Mouse (Mus musculus): ENCODE measurements at regions not wholly inside any gene's neighbourhood (a gene's known extent, or its start where the extent isn't known, plus 50 kb on each side); places are given as distances from the start of the nearest gene placed in this dataset.
A peak's percentile ranks its signal among the peaks of the same experiment; 100 is the strongest.

DNA sequence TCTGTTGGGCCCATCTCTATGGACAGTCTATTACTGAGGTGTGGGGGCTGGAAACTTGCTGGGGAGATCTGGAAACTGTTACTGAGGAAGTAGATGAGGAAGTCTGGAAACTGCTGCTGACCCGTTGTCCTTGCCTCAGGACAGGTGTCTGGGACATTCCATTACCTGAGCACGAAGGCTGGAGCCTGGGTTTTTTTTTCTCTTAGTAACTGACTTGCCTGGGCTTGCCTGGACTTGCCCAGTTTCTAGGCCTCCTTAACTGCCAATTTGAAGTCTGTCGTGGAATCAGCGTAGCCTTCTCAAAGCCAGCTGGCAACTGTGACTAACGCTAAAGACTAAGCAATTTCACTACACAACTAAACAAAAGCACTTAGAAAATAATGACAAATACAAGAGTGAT is 250.7 kb downstream of the Kctd12 start:
- Histone ChIP-seq H3K9me3 (ENCODE audit: control insufficient read depth, low read length) (peaks cover 2% of the 10 kb centered on the region; the same call in 1 of the 2 replicates), H3K36me3 (ENCODE audit: control insufficient read depth, insufficient read depth, low read length) (no peaks in the 10 kb centered on the region), H3K4me2 (ENCODE audit: low read depth, low read length) (no peak overlapping the region), H3K4me1 (ENCODE audit: control insufficient read depth, insufficient read depth, low read length) (no peaks in the 10 kb centered on the region), H3K4me3 (ENCODE audit: low read depth, low read length) (no peak overlapping the region), H3K27me3 (replicated peaks; ENCODE audit: control insufficient read depth, insufficient read depth, low read length) (no peaks in the 10 kb centered on the region), H3K9ac (ENCODE audit: low read depth, low read length) (no peak overlapping the region), H3K27ac (replicated peaks; ENCODE audit: low read depth, low read length) (no peak overlapping the region)
- no peak for ATAC-seq (ENCODE audit: low read depth)
- 42% methylated on average over 5 of the region's 5 CpGs for WGBS
- no peak for DNase-seq (ENCODE audit: low spot score)

DNA sequence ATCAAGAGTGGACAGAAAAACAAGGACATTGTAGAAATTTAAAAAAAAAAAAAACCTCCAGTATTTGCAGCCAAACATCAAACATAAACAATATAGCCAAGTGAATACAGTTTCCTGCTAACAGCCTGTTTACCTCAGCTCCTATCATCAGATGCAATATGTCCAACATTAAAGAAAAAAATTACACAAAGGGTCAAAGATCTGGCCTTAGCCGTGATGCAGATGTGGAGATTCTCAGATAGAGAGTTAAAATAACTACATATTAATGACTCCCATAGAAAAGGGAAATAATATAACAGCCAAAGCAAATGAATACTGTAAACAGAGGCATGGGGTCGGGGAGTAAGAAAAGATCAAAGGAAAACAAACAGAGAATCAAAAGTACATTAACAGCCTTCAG is 259.8 kb downstream of the Kctd12 start:
- no peak for ATAC-seq (ENCODE audit: low read depth)
- H3K9me3 ChIP-seq (ENCODE audit: control insufficient read depth, low read length), result no peaks in the 10 kb centered on the region
- 42% methylated on average over 2 of the region's 2 CpGs for WGBS
- no peak overlapping the region for H3K4me3 ChIP-seq (ENCODE audit: low read depth, low read length)
- DNase-seq (ENCODE audit: low spot score), result no peak
- no peaks in the 10 kb centered on the region for H3K36me3 ChIP-seq (ENCODE audit: control insufficient read depth, insufficient read depth, low read length)
- H3K9ac ChIP-seq (ENCODE audit: low read depth, low read length), result no peak overlapping the region
- H3K27me3 ChIP-seq (replicated peaks; ENCODE audit: control insufficient read depth, insufficient read depth, low read length), result no peaks in the 10 kb centered on the region
- no peak overlapping the region for H3K4me2 ChIP-seq (ENCODE audit: low read depth, low read length)
- 0 out of 2 replicates have a peak, but pooled peaks cover 4% of the 10 kb centered on the region for H3K4me1 ChIP-seq (ENCODE audit: control insufficient read depth, insufficient read depth, low read length)
- H3K27ac ChIP-seq (replicated peaks; ENCODE audit: low read depth, low read length), result no peak overlapping the region

DNA sequence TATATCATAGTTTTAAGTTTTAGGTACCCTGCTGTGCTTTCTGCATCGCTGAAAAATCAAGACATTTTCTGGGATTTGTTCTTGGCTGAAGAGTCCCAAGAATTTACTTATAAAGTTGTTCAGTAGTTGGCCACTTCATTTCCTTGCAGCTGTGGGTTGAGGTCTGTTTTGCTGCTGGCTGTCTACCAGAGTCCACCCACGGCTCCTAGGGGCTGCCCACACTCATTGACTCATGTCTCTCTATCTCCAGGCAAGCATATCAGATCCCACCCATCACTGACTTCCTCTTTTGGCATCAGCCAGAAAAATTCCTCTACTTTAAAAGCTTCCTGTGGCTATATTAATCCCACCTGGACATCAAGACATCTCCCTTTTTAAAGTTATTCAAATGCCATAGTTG is 263.9 kb downstream of the Kctd12 start:
- DNase-seq (ENCODE audit: low spot score) (peak; percentile 56), ATAC-seq (ENCODE audit: low read depth) (no peak)
- Histone ChIP-seq H3K27me3 (replicated peaks; ENCODE audit: control insufficient read depth, insufficient read depth, low read length) (no peaks in the 10 kb centered on the region), H3K9ac (ENCODE audit: low read depth, low read length) (no peak overlapping the region), H3K4me1 (ENCODE audit: control insufficient read depth, insufficient read depth, low read length) (0 out of 2 replicates have a peak, but pooled peaks cover 4% of the 10 kb centered on the region), H3K4me2 (ENCODE audit: low read depth, low read length) (no peak overlapping the region), H3K4me3 (ENCODE audit: low read depth, low read length) (no peak overlapping the region), H3K27ac (replicated peaks; ENCODE audit: low read depth, low read length) (no peak overlapping the region), H3K9me3 (ENCODE audit: control insufficient read depth, low read length) (no peaks in the 10 kb centered on the region), H3K36me3 (ENCODE audit: control insufficient read depth, insufficient read depth, low read length) (no peaks in the 10 kb centered on the region)
- WGBS, result 53% methylated on average over 2 of the region's 2 CpGs

DNA sequence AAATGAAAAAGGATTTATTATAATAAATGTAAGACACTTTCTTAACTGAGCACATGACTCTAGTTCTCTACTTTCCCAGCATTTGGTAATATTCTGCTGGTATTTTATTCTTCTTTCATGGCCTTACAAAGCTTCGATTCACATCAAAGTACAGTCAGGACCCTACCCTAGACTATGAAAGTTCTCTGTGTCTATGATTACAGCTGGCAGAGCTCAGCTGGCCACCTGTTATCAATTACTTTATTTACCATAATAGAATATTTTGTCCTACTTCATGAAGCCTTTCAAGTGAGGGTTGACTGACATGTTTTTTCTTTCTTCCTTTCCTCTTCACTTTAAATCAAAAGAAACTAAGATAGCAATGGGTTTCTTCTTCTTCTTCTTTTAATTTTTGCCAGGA is 269.8 kb downstream of the Kctd12 start:
- 26% methylated on average over 1 of the region's 1 CpGs for WGBS
- Histone ChIP-seq H3K36me3 (ENCODE audit: control insufficient read depth, insufficient read depth, low read length) (no peaks in the 10 kb centered on the region), H3K4me3 (ENCODE audit: low read depth, low read length) (no peak overlapping the region), H3K4me1 (ENCODE audit: control insufficient read depth, insufficient read depth, low read length) (no peaks in the 10 kb centered on the region; the same call in 1 of the 2 replicates), H3K9ac (ENCODE audit: low read depth, low read length) (no peak overlapping the region), H3K27me3 (replicated peaks; ENCODE audit: control insufficient read depth, insufficient read depth, low read length) (no peaks in the 10 kb centered on the region), H3K27ac (replicated peaks; ENCODE audit: low read depth, low read length) (no peak overlapping the region), H3K9me3 (ENCODE audit: control insufficient read depth, low read length) (no peaks in the 10 kb centered on the region), H3K4me2 (ENCODE audit: low read depth, low read length) (no peak overlapping the region)
- no peak for ATAC-seq (ENCODE audit: low read depth)
- peak; percentile 38 for DNase-seq (ENCODE audit: low spot score)

- H3K4me1 ChIP-seq (ENCODE audit: control insufficient read depth, insufficient read depth, low read length), result peaks cover 6% of the 10 kb centered on the region
- WGBS, result 52% methylated on average over 5 of the region's 5 CpGs
- ATAC-seq (ENCODE audit: low read depth) (0 out of 2 replicates have a peak, but pooled peaks have one; percentile 26), DNase-seq (ENCODE audit: low spot score) (peak; percentile 24)
- H3K36me3 ChIP-seq (ENCODE audit: control insufficient read depth, insufficient read depth, low read length), result no peaks in the 10 kb centered on the region
- no peak overlapping the region for H3K4me2 ChIP-seq (ENCODE audit: low read depth, low read length)
- H3K9me3 ChIP-seq (ENCODE audit: control insufficient read depth, low read length), result no peaks in the 10 kb centered on the region
- H3K27me3 ChIP-seq (replicated peaks; ENCODE audit: control insufficient read depth, insufficient read depth, low read length), result no peaks in the 10 kb centered on the region
- no peak overlapping the region for H3K9ac ChIP-seq (ENCODE audit: low read depth, low read length)
- H3K27ac ChIP-seq (replicated peaks; ENCODE audit: low read depth, low read length), result no peak overlapping the region
- no peak overlapping the region for H3K4me3 ChIP-seq (ENCODE audit: low read depth, low read length)
Observed at GRCm38 (mm10) chr14:102706704-102707336, 275.6 kb downstream of the Kctd12 start.

DNA sequence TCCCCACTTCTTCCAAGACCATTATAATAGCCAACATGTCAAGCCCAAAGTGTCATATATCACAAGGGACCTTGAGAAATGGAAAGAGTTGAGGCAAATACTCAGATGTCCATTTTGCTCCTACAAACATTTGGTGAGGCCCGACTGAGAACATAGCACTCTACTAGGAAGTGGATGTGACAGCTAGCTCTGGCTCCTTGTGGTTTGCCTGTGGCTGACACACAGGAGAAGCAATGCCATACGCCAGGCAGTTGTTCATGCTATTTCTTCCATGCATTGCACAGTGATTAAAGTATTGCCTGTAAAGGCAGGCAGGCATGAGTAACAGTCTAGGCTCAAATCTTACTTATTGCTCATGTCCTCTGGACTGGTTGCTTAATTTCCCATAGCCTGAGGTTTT is 281.3 kb downstream of the Kctd12 start:
- Histone ChIP-seq H3K9me3 (ENCODE audit: control insufficient read depth, low read length) (no peaks in the 10 kb centered on the region), H3K9ac (ENCODE audit: low read depth, low read length) (no peak overlapping the region), H3K27ac (replicated peaks; ENCODE audit: low read depth, low read length) (no peak overlapping the region), H3K4me3 (ENCODE audit: low read depth, low read length) (no peak overlapping the region), H3K36me3 (ENCODE audit: control insufficient read depth, insufficient read depth, low read length) (no peaks in the 10 kb centered on the region), H3K4me2 (ENCODE audit: low read depth, low read length) (no peak overlapping the region), H3K4me1 (ENCODE audit: control insufficient read depth, insufficient read depth, low read length) (no peaks in the 10 kb centered on the region; the same call in 1 of the 2 replicates), H3K27me3 (replicated peaks; ENCODE audit: control insufficient read depth, insufficient read depth, low read length) (no peaks in the 10 kb centered on the region)
- DNase-seq (ENCODE audit: low spot score) (no peak), ATAC-seq (ENCODE audit: low read depth) (no peak)
- WGBS, result 74% methylated on average over 2 of the region's 2 CpGs

DNA sequence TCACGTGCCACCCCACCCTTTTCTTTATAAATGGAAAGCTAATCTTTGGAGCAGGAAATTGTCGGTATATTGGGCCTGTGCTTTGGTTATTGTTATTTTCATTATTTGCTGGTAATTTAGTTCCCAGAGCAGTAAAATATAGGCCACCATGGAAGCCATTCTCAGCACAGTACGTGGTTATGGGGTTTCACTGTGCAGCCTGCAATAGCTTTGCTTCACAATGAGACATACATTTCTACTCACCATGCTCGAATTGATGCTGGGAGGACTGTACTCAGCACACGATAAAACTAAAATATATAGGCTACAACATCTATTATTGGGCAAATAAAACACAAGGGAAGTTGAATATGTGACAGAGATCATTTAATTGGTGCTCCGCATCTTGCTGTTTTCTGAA is 282.0 kb downstream of the Kctd12 start:
- no peak overlapping the region for H3K9ac ChIP-seq (ENCODE audit: low read depth, low read length)
- no peaks in the 10 kb centered on the region for H3K36me3 ChIP-seq (ENCODE audit: control insufficient read depth, insufficient read depth, low read length)
- no peak overlapping the region for H3K27ac ChIP-seq (replicated peaks; ENCODE audit: low read depth, low read length)
- no peak overlapping the region for H3K4me3 ChIP-seq (ENCODE audit: low read depth, low read length)
- DNase-seq (ENCODE audit: low spot score) (no peak), ATAC-seq (ENCODE audit: low read depth) (no peak)
- no peak overlapping the region for H3K4me2 ChIP-seq (ENCODE audit: low read depth, low read length)
- no peaks in the 10 kb centered on the region for H3K27me3 ChIP-seq (replicated peaks; ENCODE audit: control insufficient read depth, insufficient read depth, low read length)
- WGBS, result 74% methylated on average over 6 of the region's 6 CpGs
- H3K4me1 ChIP-seq (ENCODE audit: control insufficient read depth, insufficient read depth, low read length), result no peaks in the 10 kb centered on the region; the same call in 1 of the 2 replicates
- H3K9me3 ChIP-seq (ENCODE audit: control insufficient read depth, low read length), result no peaks in the 10 kb centered on the region

DNA sequence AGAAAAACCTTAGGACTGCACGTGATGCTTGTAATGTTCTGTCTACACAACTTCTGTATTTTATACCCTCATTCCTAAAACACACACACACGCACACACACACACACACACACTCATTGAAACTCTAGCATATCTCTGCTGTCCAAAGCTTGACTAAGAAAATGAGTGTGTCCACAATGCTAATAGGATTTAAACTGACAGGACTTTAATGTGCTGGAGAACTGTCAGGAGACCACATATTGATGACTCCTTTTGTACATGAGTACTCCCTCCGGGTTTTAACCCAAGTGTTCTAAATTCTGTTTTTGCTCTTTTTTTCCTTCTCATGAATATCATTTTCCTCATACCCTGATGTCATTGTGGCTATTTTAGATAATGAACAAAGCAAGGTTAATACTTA is 283.4 kb downstream of the Kctd12 start:
- Histone ChIP-seq H3K4me3 (ENCODE audit: low read depth, low read length) (no peak overlapping the region), H3K4me2 (ENCODE audit: low read depth, low read length) (no peak overlapping the region), H3K4me1 (ENCODE audit: control insufficient read depth, insufficient read depth, low read length) (no peaks in the 10 kb centered on the region; the same call in 1 of the 2 replicates), H3K27ac (replicated peaks; ENCODE audit: low read depth, low read length) (no peak overlapping the region), H3K9ac (ENCODE audit: low read depth, low read length) (no peak overlapping the region), H3K36me3 (ENCODE audit: control insufficient read depth, insufficient read depth, low read length) (no peaks in the 10 kb centered on the region), H3K9me3 (ENCODE audit: control insufficient read depth, low read length) (no peaks in the 10 kb centered on the region), H3K27me3 (replicated peaks; ENCODE audit: control insufficient read depth, insufficient read depth, low read length) (no peaks in the 10 kb centered on the region)
- ATAC-seq (ENCODE audit: low read depth) (no peak), DNase-seq (ENCODE audit: low spot score) (no peak)
- WGBS, result 78% methylated on average over 3 of the region's 3 CpGs

DNA sequence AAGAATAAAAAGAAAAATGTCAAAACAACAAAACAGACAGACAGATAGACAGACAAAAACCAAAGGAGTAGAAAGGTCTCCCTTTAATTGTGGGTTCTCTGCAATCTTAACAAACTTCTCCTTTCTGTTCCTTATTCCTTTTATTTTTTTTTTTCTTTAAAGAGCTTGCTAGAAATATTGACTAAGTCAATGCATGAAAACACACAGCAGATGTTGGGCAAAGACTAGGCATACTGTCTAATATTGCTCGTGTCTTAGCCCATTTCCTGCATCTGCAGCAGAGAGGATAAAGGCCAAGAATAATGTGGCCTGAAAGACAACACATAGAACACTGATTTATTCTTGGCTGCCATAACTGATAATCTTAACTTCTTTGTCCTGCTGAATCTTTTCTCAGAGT is 295.6 kb downstream of the Kctd12 start:
- no peak for ATAC-seq (ENCODE audit: low read depth)
- Histone ChIP-seq H3K27me3 (replicated peaks; ENCODE audit: control insufficient read depth, insufficient read depth, low read length) (no peaks in the 10 kb centered on the region), H3K4me1 (ENCODE audit: control insufficient read depth, insufficient read depth, low read length) (no peaks in the 10 kb centered on the region), H3K9me3 (ENCODE audit: control insufficient read depth, low read length) (peaks cover 9% of the 10 kb centered on the region; the same call in 1 of the 2 replicates), H3K36me3 (ENCODE audit: control insufficient read depth, insufficient read depth, low read length) (no peaks in the 10 kb centered on the region), H3K4me3 (ENCODE audit: low read depth, low read length) (no peak overlapping the region), H3K9ac (ENCODE audit: low read depth, low read length) (no peak overlapping the region), H3K27ac (replicated peaks; ENCODE audit: low read depth, low read length) (no peak overlapping the region), H3K4me2 (ENCODE audit: low read depth, low read length) (no peak overlapping the region)
- DNase-seq (ENCODE audit: low spot score), result peak; percentile 41
- WGBS, result 29% methylated on average over 1 of the region's 1 CpGs
